Mouse (Mus musculus) stomach, embryonic 15.5 days (tissue): ENCODE measurements around the gene Sv2b. TPM values are rescaled to one million over a fixed set of nuclear protein-coding genes. Genes with fewer than 3 reads are reported as not detected.
"Not testable (repeated sequence)": the region's sequence is repeated elsewhere in the genome, so short reads cannot be mapped to it uniquely, and the experiment has no call there.

Source experiments
- ATAC-seq: fragments of 200-750 bp; cut with Nextera tagmentation; 2 replicates; pipeline ENCODE4 v1.8.0; 2017; ENCODE audit warnings: low read depth, moderate number of reproducible peaks, moderate TSS enrichment; ENCODE audit not compliant: insufficient read depth, low FRiP score
- H3K27ac ChIP-seq: fragments of 300-500 bp; sonication (generic); 2 replicates; pipeline ENCODE4 v1.5.1; 2015; ENCODE audit warnings: mild to moderate bottlenecking, inconsistent platforms
- H3K27me3 ChIP-seq: fragments of 300-500 bp; sonication (generic); replicated peaks from 2 replicates; pipeline ENCODE4 v1.6.1; 2015; ENCODE audit warnings: inconsistent platforms
- H3K36me3 ChIP-seq: fragments of 300-500 bp; sonication (generic); 2 replicates; pipeline ENCODE4 v1.6.1; 2015; ENCODE audit warnings: inconsistent platforms
- H3K4me1 ChIP-seq: fragments of 300-500 bp; sonication (generic); 2 replicates; pipeline ENCODE4 v1.6.1; 2015; ENCODE audit warnings: inconsistent platforms
- H3K4me2 ChIP-seq: fragments of 300-500 bp; sonication (generic); 2 replicates; pipeline ENCODE4 v1.6.1; 2015; ENCODE audit warnings: mild to moderate bottlenecking, inconsistent platforms
- H3K4me3 ChIP-seq: fragments of 300-500 bp; sonication (generic); replicated peaks from 2 replicates; pipeline ENCODE4 v1.5.1; 2015; ENCODE audit warnings: inconsistent platforms
- H3K9ac ChIP-seq: fragments of 300-500 bp; sonication (generic); 2 replicates; pipeline ENCODE4 v1.6.1; 2015; ENCODE audit warnings: inconsistent platforms
- H3K9me3 ChIP-seq: fragments of 300-500 bp; sonication (generic); 2 replicates; pipeline ENCODE4 v1.6.1; 2016; ENCODE audit warnings: inconsistent platforms
- WGBS: fragments of 180-500 bp; shearing (Covaris S2); methylation state at CpG from one replicate; pipeline ENCODE4 v1.1.7; 2015; 5-methylcytosine and 5-hydroxymethylcytosine counted together
- polyA plus RNA-seq: library from polyadenylated mRNA; unstranded; fragments of >200 nt; fragmentation: Nextera tagmentation; extraction: Ambion mirVana; gene quantifications from 2 replicates; pipeline ENCODE4 v1.2.1, GENCODE M21; 2015

Sv2b gene
- 3.0 and 3.1 TPM in 2 replicates for polyA plus RNA-seq

GRCm38 (mm10) chr7:75308457-75309312, at the start of gene Sv2b:
Gene Sv2b (minus strand): TSS chr7:75309262.
- no peaks in the 10 kb centered on the region for H3K36me3 ChIP-seq
- ATAC-seq, result 0 out of 2 replicates have a peak, but pooled peaks have one; percentile 56
- under 1% methylated on average over 46 of the region's 46 CpGs for WGBS
- peak within 1 kb of the TSS; percentile 42 for H3K4me3 ChIP-seq
- peaks cover 13% of the 10 kb centered on the region; the same call in 1 of the 2 replicates for H3K4me1 ChIP-seq
- H3K9ac ChIP-seq, result no peak within 1 kb of the TSS
- H3K27me3 ChIP-seq, result no peaks in the 10 kb centered on the region
- peak within 1 kb of the TSS; percentile 77 for H3K4me2 ChIP-seq
- no peaks in the 10 kb centered on the region for H3K9me3 ChIP-seq
- H3K27ac ChIP-seq, result no peak within 1 kb of the TSS

- Histone ChIP-seq H3K36me3 (no peaks in the 10 kb centered on the region), H3K4me3 (no peak overlapping the region), H3K9ac (no peak overlapping the region), H3K4me2 (no peak overlapping the region), H3K9me3 (no peaks in the 10 kb centered on the region), H3K4me1 (no peaks in the 10 kb centered on the region), H3K27me3 (no peaks in the 10 kb centered on the region), H3K27ac (no peak overlapping the region)
- no peak for ATAC-seq
- 50% methylated on average over 4 of the region's 4 CpGs for WGBS
Observed at GRCm38 (mm10) chr7:75358284-75358851, 49.3 kb upstream of the Sv2b start.

DNA sequence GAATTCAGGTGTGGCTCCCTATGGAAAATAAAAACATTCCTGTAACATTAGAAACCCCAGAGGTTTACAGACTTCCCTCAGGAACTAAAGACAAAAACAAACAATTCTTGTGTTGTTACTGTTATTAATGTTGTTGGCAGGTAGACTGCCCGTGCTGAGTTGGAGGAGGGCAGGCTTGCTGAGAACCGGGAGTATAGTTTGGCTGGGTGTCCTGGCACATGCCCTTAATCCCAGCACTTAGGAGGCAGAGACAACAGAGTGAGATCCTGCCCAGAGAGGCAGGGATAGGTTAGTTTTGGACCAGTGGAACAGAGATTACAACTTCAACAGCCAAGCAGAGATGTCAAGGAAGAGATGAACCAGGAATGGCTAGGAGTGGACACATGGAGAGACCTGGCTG, 46.5 kb upstream of the Sv2b start:
- Histone ChIP-seq H3K36me3 (no peaks in the 10 kb centered on the region), H3K27ac (no peak overlapping the region), H3K4me1 (no peaks in the 10 kb centered on the region), H3K4me3 (no peak overlapping the region), H3K9me3 (no peaks in the 10 kb centered on the region), H3K4me2 (no peak overlapping the region), H3K9ac (no peak overlapping the region), H3K27me3 (no peaks in the 10 kb centered on the region)
- no peak for ATAC-seq
- 72% methylated on average over 2 of the region's 2 CpGs for WGBS

DNA sequence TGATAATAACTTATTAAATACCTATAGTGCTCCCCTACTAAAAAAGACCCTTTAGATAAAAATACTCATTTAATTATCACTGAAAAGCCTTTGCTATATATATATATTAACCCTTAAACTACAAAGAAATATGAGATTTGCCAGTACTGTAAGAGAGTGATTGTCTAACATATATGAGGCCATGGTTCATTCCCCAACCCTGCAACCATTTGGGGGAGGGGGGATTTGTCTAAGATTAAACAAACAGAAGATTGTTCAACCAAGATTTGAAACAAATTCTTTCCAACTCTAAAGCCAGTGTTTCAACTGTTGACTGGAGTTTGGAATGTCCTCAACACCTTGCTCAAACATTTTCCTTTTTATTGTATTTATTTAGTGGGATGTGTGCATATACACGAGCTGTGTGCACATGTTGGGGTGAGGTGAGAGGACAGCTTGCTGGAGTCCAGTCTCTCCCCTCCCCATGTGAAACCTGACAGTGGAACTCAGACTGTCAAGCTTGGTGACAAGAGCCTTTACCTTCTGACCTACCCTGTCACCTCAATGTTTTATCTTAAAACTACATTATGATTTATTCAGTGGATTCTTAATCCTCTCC, 43.8 kb upstream of the Sv2b start:
- no peak overlapping the region for H3K4me2 ChIP-seq
- peak; percentile 58; the same call in 1 of the 2 replicates for ATAC-seq
- H3K4me3 ChIP-seq, result no peak overlapping the region
- peak overlapping the region; percentile 51; the same call in 1 of the 2 replicates for H3K27ac ChIP-seq
- no peaks in the 10 kb centered on the region for H3K27me3 ChIP-seq
- no peak overlapping the region for H3K9ac ChIP-seq
- H3K9me3 ChIP-seq, result no peaks in the 10 kb centered on the region
- no peaks in the 10 kb centered on the region for H3K36me3 ChIP-seq
- H3K4me1 ChIP-seq, result no peaks in the 10 kb centered on the region
- WGBS, result 28% methylated on average over 1 of the region's 1 CpGs

DNA sequence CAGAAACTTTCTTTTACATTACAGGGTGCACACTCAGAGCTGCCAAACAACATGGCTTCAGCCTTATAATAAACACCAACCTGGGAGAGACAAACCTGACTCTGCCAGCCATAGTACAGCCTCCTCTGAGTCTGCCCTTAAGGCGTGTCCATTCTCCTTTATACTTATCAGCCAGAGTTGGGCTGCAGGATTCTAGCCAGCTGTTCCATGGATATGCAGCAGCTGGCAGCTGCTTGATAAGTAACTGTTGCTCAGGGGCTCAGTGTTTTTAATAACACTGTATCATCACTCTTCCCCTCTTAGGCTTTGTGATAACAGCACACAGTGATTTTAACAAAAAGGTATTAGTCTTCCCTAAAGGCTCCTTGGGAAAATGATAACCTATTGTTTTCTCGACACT, 41.1 kb upstream of the Sv2b start:
- 40% methylated on average over 2 of the region's 2 CpGs for WGBS
- Histone ChIP-seq H3K27ac (no peak overlapping the region), H3K9ac (no peak overlapping the region), H3K36me3 (no peaks in the 10 kb centered on the region), H3K27me3 (no peaks in the 10 kb centered on the region), H3K4me1 (no peaks in the 10 kb centered on the region), H3K9me3 (no peaks in the 10 kb centered on the region), H3K4me3 (no peak overlapping the region), H3K4me2 (no peak overlapping the region)
- ATAC-seq, result no peak

GRCm38 (mm10) chr7:75332311-75332710, 23.2 kb upstream of the Sv2b start:
- no peak for ATAC-seq
- Histone ChIP-seq H3K36me3 (no peaks in the 10 kb centered on the region), H3K9ac (no peak overlapping the region), H3K9me3 (no peaks in the 10 kb centered on the region), H3K4me1 (no peaks in the 10 kb centered on the region), H3K4me2 (no peak overlapping the region), H3K4me3 (no peak overlapping the region), H3K27me3 (no peaks in the 10 kb centered on the region), H3K27ac (no peak overlapping the region)
- 33% methylated on average over 3 of the region's 3 CpGs for WGBS

DNA sequence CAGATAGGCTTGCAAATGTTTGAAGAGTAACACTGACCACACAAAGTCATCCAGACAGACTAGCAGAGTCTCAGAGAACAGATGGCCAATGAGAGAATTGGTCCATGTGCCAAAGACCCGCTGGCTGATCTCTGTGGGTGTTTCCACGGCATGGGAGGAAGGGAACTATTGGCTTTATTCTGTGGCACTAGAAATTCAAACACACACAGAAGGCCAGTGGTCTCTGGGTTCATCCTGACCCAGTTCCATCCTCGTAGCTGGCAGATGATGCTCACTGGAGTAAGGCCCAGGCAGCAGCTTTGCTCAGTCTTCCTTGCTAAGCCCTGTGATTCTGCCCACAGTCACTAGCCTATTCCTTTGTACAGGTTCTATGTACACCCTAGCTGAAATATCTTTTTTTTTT, 20.7 kb upstream of the Sv2b start:
- Histone ChIP-seq H3K9ac (no peak overlapping the region), H3K4me2 (no peak overlapping the region), H3K9me3 (no peaks in the 10 kb centered on the region), H3K4me1 (no peaks in the 10 kb centered on the region), H3K27ac (no peak overlapping the region), H3K4me3 (no peak overlapping the region), H3K36me3 (no peaks in the 10 kb centered on the region), H3K27me3 (no peaks in the 10 kb centered on the region)
- ATAC-seq, result no peak
- WGBS, result 63% methylated on average over 3 of the region's 3 CpGs

GRCm38 (mm10) chr7:75328721-75329362, 19.8 kb upstream of the Sv2b start:
- Histone ChIP-seq H3K4me1 (no peaks in the 10 kb centered on the region), H3K9me3 (no peaks in the 10 kb centered on the region), H3K27ac (no peak overlapping the region), H3K27me3 (no peaks in the 10 kb centered on the region), H3K9ac (no peak overlapping the region), H3K4me2 (no peak overlapping the region), H3K36me3 (no peaks in the 10 kb centered on the region), H3K4me3 (no peak overlapping the region)
- no peak for ATAC-seq
- WGBS, result 53% methylated on average over 3 of the region's 3 CpGs

- no peak for ATAC-seq
- Histone ChIP-seq H3K27me3 (no peaks in the 10 kb centered on the region), H3K4me3 (no peak overlapping the region), H3K4me1 (no peaks in the 10 kb centered on the region), H3K27ac (no peak overlapping the region), H3K36me3 (no peaks in the 10 kb centered on the region), H3K9me3 (no peaks in the 10 kb centered on the region), H3K9ac (no peak overlapping the region), H3K4me2 (no peak overlapping the region)
- WGBS, result 85% methylated on average over 1 of the region's 1 CpGs
Observed at GRCm38 (mm10) chr7:75325273-75325672, 16.2 kb upstream of the Sv2b start.

- ATAC-seq, H3K36me3 ChIP-seq, H3K27me3 ChIP-seq, H3K4me3 ChIP-seq, H3K4me1 ChIP-seq, H3K4me2 ChIP-seq, H3K9me3 ChIP-seq, H3K9ac ChIP-seq, H3K27ac ChIP-seq: not testable (repeated sequence)
- 85% methylated on average over 3 of the region's 3 CpGs for WGBS
Observed at GRCm38 (mm10) chr7:75322742-75323141, 13.7 kb upstream of the Sv2b start.

DNA sequence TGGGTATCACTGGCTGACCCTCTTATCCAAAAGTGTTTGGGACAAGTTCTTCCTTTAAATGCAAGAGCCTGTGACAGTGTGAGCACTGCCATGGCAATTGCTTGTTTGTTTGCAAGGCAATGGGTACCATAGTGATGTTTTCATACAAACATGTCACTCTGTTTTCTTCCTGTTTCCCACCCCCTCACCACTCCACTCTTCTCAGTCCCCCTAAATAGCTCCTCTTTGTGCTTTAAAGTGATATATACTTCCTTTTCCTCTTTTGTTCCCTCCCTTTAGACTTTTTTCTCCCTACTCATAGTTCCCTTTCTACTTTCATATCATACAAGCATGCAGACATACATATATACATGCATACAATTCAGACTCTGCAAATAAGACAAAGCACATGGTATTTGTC, 10.9 kb upstream of the Sv2b start:
- Histone ChIP-seq H3K27ac (no peak overlapping the region), H3K4me2 (no peak overlapping the region), H3K9me3 (no peaks in the 10 kb centered on the region), H3K4me3 (no peak overlapping the region), H3K4me1 (no peaks in the 10 kb centered on the region), H3K36me3 (no peaks in the 10 kb centered on the region), H3K9ac (no peak overlapping the region), H3K27me3 (no peaks in the 10 kb centered on the region)
- no peak for ATAC-seq

- H3K4me3 ChIP-seq, result no peak overlapping the region
- no peaks in the 10 kb centered on the region for H3K36me3 ChIP-seq
- H3K9me3 ChIP-seq, result no peaks in the 10 kb centered on the region
- no peaks in the 10 kb centered on the region for H3K4me1 ChIP-seq
- H3K27me3 ChIP-seq, result no peaks in the 10 kb centered on the region
- 86% methylated on average over 1 of the region's 1 CpGs for WGBS
- H3K27ac ChIP-seq, result no peak overlapping the region
- no peak overlapping the region for H3K9ac ChIP-seq
- no peak for ATAC-seq
- H3K4me2 ChIP-seq, result no peak overlapping the region
Observed at GRCm38 (mm10) chr7:75318320-75318719, 9.3 kb upstream of the Sv2b start.
